Mouse (Mus musculus) midbrain, postnatal 0 days (tissue): ENCODE measurements at regions not wholly inside any gene's neighbourhood (a gene's known extent, or its start where the extent isn't known, plus 50 kb on each side); places are given as distances from the start of the nearest gene placed in this dataset.

Source experiments
- ATAC-seq: fragments of 200-750 bp; cut with Nextera tagmentation; 2 replicates; pipeline ENCODE4 v1.8.0; 2017; ENCODE audit warnings: moderate number of reproducible peaks, mild to moderate bottlenecking, moderate TSS enrichment, moderate library complexity; ENCODE audit not compliant: low FRiP score
- DNase-seq: peaks from one replicate; pipeline ENCODE4 v3.0.0-alpha.2; 2015; ENCODE audit warnings: low spot score
- H3K27ac ChIP-seq: fragments of 300-500 bp; sonication (generic); 2 replicates; pipeline ENCODE4 v1.5.1; 2014; ENCODE audit warnings: low read depth, mild to moderate bottlenecking, low read length, mixed read lengths
- H3K27me3 ChIP-seq: fragments of 300-500 bp; sonication (generic); 2 replicates; pipeline ENCODE4 v1.6.1; 2014; ENCODE audit warnings: low read length, control low read depth, mixed read lengths; ENCODE audit not compliant: insufficient read depth
- H3K36me3 ChIP-seq: fragments of 300-500 bp; sonication (generic); 2 replicates; pipeline ENCODE4 v1.6.1; 2014; ENCODE audit warnings: low read length, control low read depth, mixed read lengths; ENCODE audit not compliant: insufficient read depth
- H3K4me1 ChIP-seq: fragments of 300-500 bp; sonication (generic); 2 replicates; pipeline ENCODE4 v1.6.1; 2014; ENCODE audit warnings: mild to moderate bottlenecking, control low read depth, antibody characterized with exemption, low read length, mixed read lengths; ENCODE audit not compliant: insufficient read depth
- H3K4me2 ChIP-seq: fragments of 300-500 bp; sonication (generic); 2 replicates; pipeline ENCODE4 v1.6.1; 2014; ENCODE audit warnings: low read depth, mild to moderate bottlenecking, low read length, mixed read lengths; ENCODE audit not compliant: poor library complexity, severe bottlenecking
- H3K4me3 ChIP-seq: fragments of 300-500 bp; sonication (generic); 2 replicates; pipeline ENCODE4 v1.5.1; 2014; ENCODE audit warnings: low read depth, mild to moderate bottlenecking, low read length, moderate library complexity
- H3K9ac ChIP-seq: fragments of 300-500 bp; sonication (generic); replicated peaks from 2 replicates; pipeline ENCODE4 v1.6.1; 2014; ENCODE audit warnings: mild to moderate bottlenecking, low read length, moderate library complexity, mixed read lengths; ENCODE audit not compliant: poor library complexity, severe bottlenecking
- H3K9me3 ChIP-seq: fragments of 300-500 bp; sonication (generic); 2 replicates; pipeline ENCODE4 v1.6.1; 2016; ENCODE audit warnings: low read length, control low read depth
- CTCF ChIP-seq: IDR thresholded peaks from 2 replicates; pipeline ENCODE4 v1.5.1; 2016; ENCODE audit warnings: antibody characterized with exemption, mild to moderate bottlenecking
- WGBS: fragments of 180-500 bp; shearing (Covaris S2); extraction: QIAGEN DNeasy Blood & Tissue Kit; methylation state at CpG from one replicate; pipeline ENCODE4 v1.1.7; 2014; 5-methylcytosine and 5-hydroxymethylcytosine counted together

- H3K9ac ChIP-seq: no peak overlapping the region
- WGBS: 89% methylated on average over 2 of the region's 2 CpGs
Observed at GRCm38 (mm10) chr10:113105301-113105700, 176.5 kb upstream of the Atxn7l3b start.

More at GRCm38 (mm10) chr10:113105301-113105700, 176.5 kb upstream of the Atxn7l3b start:
- Histone ChIP-seq H3K27ac (no peak overlapping the region), H3K4me2 (no peak overlapping the region), H3K36me3 (no peaks in the 10 kb centered on the region), H3K4me1 (no peaks in the 10 kb centered on the region; the same call in 1 of the 2 replicates), H3K4me3 (no peak overlapping the region), H3K27me3 (no peaks in the 10 kb centered on the region), H3K9me3 (no peaks in the 10 kb centered on the region)
- ATAC-seq: no peak
- no peak for DNase-seq
- no peak for TF ChIP-seq CTCF
